Mouse (Mus musculus): ENCODE results near the gene Lin7c. TPM values are rescaled to one million over a fixed set of nuclear protein-coding genes. Genes with fewer than 3 reads are reported as not detected.

Gene Lin7c
- total and polyA plus RNA-seq, 2 experiments from 2014 or later: 28.1 to 28.2 TPM

GRCm38 (mm10) chr2:109929256-109929655 is 38.6 kb downstream of the Lin7c start:
- H3K4me1 ChIP-seq (ENCODE audit: control insufficient read depth, insufficient read depth): peaks cover 19% of the 10 kb centered on the region; the same call in 1 of the 2 replicates
- no peak for ATAC-seq (ENCODE audit: insufficient read depth, low read depth)
- no peaks in the 10 kb centered on the region for H3K9me3 ChIP-seq (replicated peaks; ENCODE audit: control insufficient read depth, low read length)
- 49% methylated on average over 3 of the region's 3 CpGs for WGBS
- no peak overlapping the region for H3K27ac ChIP-seq (ENCODE audit: low read depth)
- no peak overlapping the region for H3K9ac ChIP-seq (replicated peaks; ENCODE audit: low read depth, low read length)
- peaks cover 7% of the 10 kb centered on the region; the same call in 1 of the 2 replicates for H3K36me3 ChIP-seq (replicated peaks; ENCODE audit: control insufficient read depth, insufficient read depth, low read length)
- TF ChIP-seq CTCF (IDR thresholded peaks at IDR 0.05; ENCODE audit: low read depth) (no peak), EP300 (IDR thresholded peaks at IDR 0.05; ENCODE audit: low read depth) (no peak)
- no peak overlapping the region for H3K4me2 ChIP-seq (ENCODE audit: low read depth, low read length)
- DNase-seq (ENCODE audit: low spot score): no peak
- no peaks in the 10 kb centered on the region for H3K27me3 ChIP-seq (ENCODE audit: control insufficient read depth, insufficient read depth, low read length)
- H3K4me3 ChIP-seq (ENCODE audit: low read depth, low read length): no peak overlapping the region

GRCm38 (mm10) chr2:109930366-109930765 is 39.7 kb downstream of the Lin7c start:
- WGBS: 96% methylated on average over 5 of the region's 5 CpGs

GRCm38 (mm10) chr2:109930771-109931170 is 40.1 kb downstream of the Lin7c start:
- DNase-seq (ENCODE audit: low spot score) (no peak), ATAC-seq (ENCODE audit: insufficient read depth, low read depth) (no peak)
- no peak overlapping the region for H3K4me3 ChIP-seq (ENCODE audit: low read depth, low read length)
- peaks cover 4% of the 10 kb centered on the region; the same call in 1 of the 2 replicates for H3K36me3 ChIP-seq (replicated peaks; ENCODE audit: control insufficient read depth, insufficient read depth, low read length)
- H3K27ac ChIP-seq (ENCODE audit: low read depth): no peak overlapping the region
- peaks cover 25% of the 10 kb centered on the region for H3K4me1 ChIP-seq (ENCODE audit: control insufficient read depth, insufficient read depth)
- no peaks in the 10 kb centered on the region for H3K9me3 ChIP-seq (replicated peaks; ENCODE audit: control insufficient read depth, low read length)
- TF ChIP-seq CTCF (IDR thresholded peaks at IDR 0.05; ENCODE audit: low read depth) (peak; percentile 27; the same call in 1 of the 2 replicates), EP300 (IDR thresholded peaks at IDR 0.05; ENCODE audit: low read depth) (no peak)
- no peaks in the 10 kb centered on the region for H3K27me3 ChIP-seq (ENCODE audit: control insufficient read depth, insufficient read depth, low read length)
- 93% methylated on average over 4 of the region's 4 CpGs for WGBS
- no peak overlapping the region for H3K9ac ChIP-seq (replicated peaks; ENCODE audit: low read depth, low read length)
- no peak overlapping the region for H3K4me2 ChIP-seq (ENCODE audit: low read depth, low read length)

More at GRCm38 (mm10) chr2:109930366-109930765, 39.7 kb downstream of the Lin7c start:
- Histone ChIP-seq H3K9me3 (replicated peaks; ENCODE audit: control insufficient read depth, low read length) (no peaks in the 10 kb centered on the region), H3K4me2 (ENCODE audit: low read depth, low read length) (no peak overlapping the region), H3K36me3 (replicated peaks; ENCODE audit: control insufficient read depth, insufficient read depth, low read length) (peaks cover 7% of the 10 kb centered on the region; the same call in 1 of the 2 replicates), H3K9ac (replicated peaks; ENCODE audit: low read depth, low read length) (no peak overlapping the region), H3K27me3 (ENCODE audit: control insufficient read depth, insufficient read depth, low read length) (no peaks in the 10 kb centered on the region), H3K4me1 (ENCODE audit: control insufficient read depth, insufficient read depth) (peaks cover 24% of the 10 kb centered on the region), H3K4me3 (ENCODE audit: low read depth, low read length) (no peak overlapping the region), H3K27ac (ENCODE audit: low read depth) (no peak overlapping the region)
- no peak for TF ChIP-seq EP300 (IDR thresholded peaks at IDR 0.05; ENCODE audit: low read depth)
- no peak for TF ChIP-seq CTCF (IDR thresholded peaks at IDR 0.05; ENCODE audit: low read depth)
- DNase-seq (ENCODE audit: low spot score) (no peak), ATAC-seq (ENCODE audit: insufficient read depth, low read depth) (no peak)

GRCm38 (mm10) chr2:109931978-109932780 is 41.5 kb downstream of the Lin7c start:
- no peak overlapping the region for H3K27ac ChIP-seq (ENCODE audit: low read depth)
- H3K4me1 ChIP-seq (ENCODE audit: control insufficient read depth, insufficient read depth): peaks cover 35% of the 10 kb centered on the region
- H3K36me3 ChIP-seq (replicated peaks; ENCODE audit: control insufficient read depth, insufficient read depth, low read length): no peaks in the 10 kb centered on the region
- H3K4me3 ChIP-seq (ENCODE audit: low read depth, low read length): no peak overlapping the region
- peak overlapping the region; percentile 43 for H3K4me2 ChIP-seq (ENCODE audit: low read depth, low read length)
- ATAC-seq (ENCODE audit: insufficient read depth, low read depth) (no peak), DNase-seq (ENCODE audit: low spot score) (no peak)
- no peak overlapping the region for H3K9ac ChIP-seq (replicated peaks; ENCODE audit: low read depth, low read length)
- WGBS: 39% methylated on average over 13 of the region's 13 CpGs
- no peaks in the 10 kb centered on the region for H3K9me3 ChIP-seq (replicated peaks; ENCODE audit: control insufficient read depth, low read length)
- no peaks in the 10 kb centered on the region for H3K27me3 ChIP-seq (ENCODE audit: control insufficient read depth, insufficient read depth, low read length)
- no peak for TF ChIP-seq CTCF (IDR thresholded peaks at IDR 0.05; ENCODE audit: low read depth)
- no peak for TF ChIP-seq EP300 (IDR thresholded peaks at IDR 0.05; ENCODE audit: low read depth)

DNA sequence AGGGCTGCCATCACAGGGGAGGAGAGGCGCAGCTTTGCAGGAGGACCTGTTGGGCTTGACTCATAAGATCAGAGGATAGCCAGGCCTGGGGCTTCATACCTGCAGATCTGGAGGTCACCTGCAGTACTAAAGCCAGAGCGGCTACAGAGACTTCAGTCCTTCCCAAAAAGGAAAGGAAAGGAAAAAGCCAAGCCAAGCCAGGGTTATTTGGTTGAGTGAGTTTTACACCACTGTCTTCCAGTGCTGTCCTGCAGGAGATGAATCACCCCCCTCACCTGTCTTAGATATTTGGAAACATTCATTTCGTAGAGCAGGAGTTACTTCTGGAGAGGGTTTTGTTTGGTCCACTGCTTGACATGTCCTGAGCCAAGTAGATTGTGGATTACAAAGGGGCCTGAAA is 42.5 kb downstream of the Lin7c start:
- no peaks in the 10 kb centered on the region for H3K36me3 ChIP-seq (replicated peaks; ENCODE audit: control insufficient read depth, insufficient read depth, low read length)
- no peak overlapping the region for H3K27ac ChIP-seq (ENCODE audit: low read depth)
- peaks cover 35% of the 10 kb centered on the region for H3K4me1 ChIP-seq (ENCODE audit: control insufficient read depth, insufficient read depth)
- H3K27me3 ChIP-seq (ENCODE audit: control insufficient read depth, insufficient read depth, low read length): no peaks in the 10 kb centered on the region
- WGBS: 73% methylated on average over 3 of the region's 3 CpGs
- no peak for ATAC-seq (ENCODE audit: insufficient read depth, low read depth)
- H3K4me3 ChIP-seq (ENCODE audit: low read depth, low read length): no peak overlapping the region
- TF ChIP-seq CTCF (IDR thresholded peaks at IDR 0.05; ENCODE audit: low read depth) (no peak), EP300 (IDR thresholded peaks at IDR 0.05; ENCODE audit: low read depth) (no peak)
- no peak for DNase-seq (ENCODE audit: low spot score)
- no peak overlapping the region for H3K9ac ChIP-seq (replicated peaks; ENCODE audit: low read depth, low read length)
- H3K4me2 ChIP-seq (ENCODE audit: low read depth, low read length): no peak overlapping the region
- no peaks in the 10 kb centered on the region for H3K9me3 ChIP-seq (replicated peaks; ENCODE audit: control insufficient read depth, low read length)

Measured in heart, postnatal 0 days (tissue).